In genomic region chr1:84251205-84251604, GRCm38 (mm10) we compare ENCODE assay signal across 14 mouse cellular contexts.
"Had no signal": no experiment of that assay in that cellular context is flagged by ENCODE, and none has a peak within 500 bp of the region (broad histone marks: within the 10 kb centered on the region; RNA-seq: fewer than 3 reads in every experiment).

No protein-coding gene starts in this region.

- ATAC-seq: intestine, embryonic 16.5 days; midbrain, embryonic 15.5 days had no signal

- H3K4me2 ChIP-seq: limb, embryonic 13.5 days; liver, embryonic 11.5 days; liver, embryonic 15.5 days; lung, embryonic 15.5 days; midbrain, embryonic 11.5 days; midbrain, embryonic 15.5 days; stomach, embryonic 15.5 days had no signal

- H3K4me3 ChIP-seq: left cerebral cortex, adult 2 months; limb, embryonic 13.5 days; liver, embryonic 15.5 days; lung, embryonic 15.5 days; megakaryocyte, embryonic 14.5 days; midbrain, embryonic 15.5 days; stomach, embryonic 15.5 days had no signal

- H3K27ac ChIP-seq: kidney, postnatal 0 days; left cerebral cortex, adult 2 months; limb, embryonic 13.5 days; liver, embryonic 15.5 days; lung, embryonic 15.5 days; midbrain, embryonic 15.5 days; stomach, embryonic 15.5 days had no signal

- DNase-seq: kidney, adult 2 months; lung, postnatal 14 days; thymus, postnatal 4 days had no signal

- H3K27me3 ChIP-seq: limb, embryonic 13.5 days; liver, embryonic 15.5 days; lung, embryonic 15.5 days; megakaryocyte, embryonic 14.5 days; midbrain, embryonic 15.5 days; stomach, embryonic 15.5 days had no signal

- H3K4me1 ChIP-seq: liver, embryonic 15.5 days; lung, embryonic 15.5 days; megakaryocyte, embryonic 14.5 days; stomach, embryonic 15.5 days had no signal

- H3K9ac ChIP-seq: limb, embryonic 13.5 days; liver, embryonic 15.5 days; lung, embryonic 15.5 days; midbrain, embryonic 15.5 days; stomach, embryonic 15.5 days had no signal

- H3K9me3 ChIP-seq: limb, embryonic 13.5 days; liver, embryonic 15.5 days; lung, embryonic 15.5 days; midbrain, embryonic 15.5 days; stomach, embryonic 15.5 days had no signal

- H3K36me3 ChIP-seq: limb, embryonic 13.5 days; liver, embryonic 15.5 days; lung, embryonic 15.5 days; midbrain, embryonic 15.5 days; stomach, embryonic 15.5 days had no signal
